Mouse (Mus musculus) ES-CJ7 (cell line): ENCODE data around the gene Smarcad1.
A peak's percentile ranks its signal among the peaks of the same experiment; 100 is the strongest.

Source experiments
- DNase-seq: peaks from one replicate; pipeline ENCODE4 v3.0.0; 2011; ENCODE audit warnings: low read depth, low spot score

The Smarcad1 gene

GRCm38 (mm10) chr6:65079139-65079538, 36.8 kb downstream of the Smarcad1 start:
- peak; percentile 72 for DNase-seq

- no peak for DNase-seq
Observed at GRCm38 (mm10) chr6:65114902-65115301, 72.5 kb downstream of the Smarcad1 start.

DNA sequence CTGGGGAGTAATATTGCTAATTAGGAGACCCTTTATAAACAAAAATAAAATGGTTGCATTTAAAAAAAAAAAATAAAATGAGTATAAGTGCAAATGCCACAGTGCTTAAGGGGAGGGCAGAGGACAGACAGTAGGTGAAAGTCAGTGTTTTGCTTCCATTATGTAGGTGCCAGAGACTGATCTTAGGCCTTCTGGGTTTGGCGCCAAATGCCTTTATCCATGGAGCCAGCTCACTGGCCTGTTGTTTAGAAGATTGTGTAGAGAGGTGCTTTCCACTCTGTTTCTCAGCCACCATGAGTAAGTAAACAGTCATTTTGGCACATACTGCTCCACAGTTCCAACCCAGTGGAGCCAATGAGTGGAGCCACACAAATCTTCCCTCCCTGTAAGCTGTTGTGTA, 75.2 kb downstream of the Smarcad1 start:
- DNase-seq: no peak

- DNase-seq: peak; percentile 56
Observed at GRCm38 (mm10) chr6:65126074-65126726, 83.8 kb downstream of the Smarcad1 start.

DNA sequence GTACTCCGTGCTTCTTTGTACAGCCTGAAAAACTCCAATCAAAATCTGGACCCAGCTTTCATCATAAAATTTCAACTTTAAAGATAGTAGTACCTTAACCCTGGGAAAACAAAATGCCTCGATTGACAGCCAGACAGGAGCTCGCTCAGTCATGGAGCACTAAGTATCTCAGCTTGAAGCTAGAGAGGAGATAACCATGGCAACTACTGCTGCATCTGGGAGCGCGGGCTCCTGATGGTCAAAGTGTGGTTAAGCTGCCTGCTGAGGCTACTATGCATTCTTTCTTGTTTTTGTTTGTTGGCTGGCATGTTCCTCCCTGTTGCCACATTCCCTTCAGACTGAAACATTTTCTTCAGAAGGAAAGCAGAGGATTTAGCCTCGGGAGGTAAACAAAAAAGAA, 90.0 kb downstream of the Smarcad1 start:
- no peak for DNase-seq

DNA sequence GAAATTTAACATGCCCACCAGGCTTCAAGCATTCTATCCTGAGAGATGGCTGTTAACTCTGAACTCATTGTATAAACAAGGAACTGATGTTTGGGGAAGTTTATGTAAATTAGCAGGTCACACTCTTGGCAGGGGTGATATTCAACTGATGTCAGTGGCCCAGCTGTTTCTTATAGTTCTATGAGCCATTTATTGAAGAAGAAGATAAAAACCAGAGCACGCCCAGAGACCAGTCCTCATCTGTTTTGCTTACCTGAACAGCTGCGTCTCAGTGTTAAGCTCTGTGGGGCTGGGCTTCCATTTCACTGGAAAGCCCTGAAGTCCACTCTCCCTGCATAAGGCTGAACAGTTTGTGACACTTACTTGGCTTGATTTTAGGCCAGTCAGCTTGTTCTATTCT, 95.4 kb downstream of the Smarcad1 start:
- no peak for DNase-seq

GRCm38 (mm10) chr6:65138243-65138642, 95.9 kb downstream of the Smarcad1 start:
- no peak for DNase-seq

DNA sequence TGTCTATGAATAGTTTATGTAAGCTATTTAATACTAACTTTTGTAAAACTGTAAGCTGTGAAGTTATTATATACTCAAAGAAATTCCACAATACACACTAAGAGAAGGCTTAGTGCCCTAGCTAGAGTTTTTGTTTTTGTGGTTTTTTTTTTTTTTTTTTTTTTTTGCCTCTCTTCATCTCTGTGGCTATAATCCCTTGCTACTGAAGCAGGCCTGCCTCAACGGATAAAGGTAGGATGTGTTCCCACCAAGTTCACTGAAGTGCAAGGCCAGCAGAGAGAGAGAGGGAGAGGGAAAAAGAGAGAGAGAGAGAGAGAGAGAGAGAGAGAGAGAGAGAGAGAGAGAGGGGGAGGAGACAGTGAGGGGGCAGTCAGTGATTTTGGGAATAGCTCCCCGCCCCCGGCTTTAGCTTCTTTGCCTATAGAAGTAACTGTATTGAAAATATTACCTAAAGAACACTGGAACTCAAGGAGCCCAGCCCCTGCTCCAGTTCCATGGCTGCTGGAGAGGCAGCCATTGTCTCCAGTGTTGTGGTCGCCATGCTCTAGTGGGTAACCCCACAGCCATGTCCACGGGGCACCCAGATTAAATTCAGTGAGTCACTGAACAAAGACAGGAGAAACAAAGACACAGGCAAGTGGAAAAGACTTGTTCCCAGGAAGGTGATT, 97.8 kb downstream of the Smarcad1 start:
- DNase-seq: no peak

GRCm38 (mm10) chr6:65140750-65141243, 98.4 kb downstream of the Smarcad1 start:
- no peak for DNase-seq

DNA sequence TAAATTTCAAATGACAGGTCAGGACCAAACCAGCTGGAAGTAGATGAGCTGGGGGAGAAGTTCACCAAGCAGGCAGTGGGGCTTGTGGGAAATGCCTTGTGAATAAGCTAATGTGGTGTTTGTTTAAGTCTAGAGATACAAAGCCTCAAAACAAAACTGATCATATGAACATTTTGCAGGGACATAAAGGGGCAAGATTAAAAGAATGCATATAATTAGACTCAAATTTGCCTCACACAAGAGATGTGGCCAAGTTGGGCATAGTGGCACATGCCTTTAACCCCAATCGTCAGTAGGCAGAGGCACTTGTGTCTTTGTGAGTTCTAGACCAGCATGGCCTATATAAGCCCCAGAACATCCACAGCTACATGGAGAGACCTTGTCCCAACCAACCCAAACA, 99.9 kb downstream of the Smarcad1 start:
- DNase-seq: no peak

DNA sequence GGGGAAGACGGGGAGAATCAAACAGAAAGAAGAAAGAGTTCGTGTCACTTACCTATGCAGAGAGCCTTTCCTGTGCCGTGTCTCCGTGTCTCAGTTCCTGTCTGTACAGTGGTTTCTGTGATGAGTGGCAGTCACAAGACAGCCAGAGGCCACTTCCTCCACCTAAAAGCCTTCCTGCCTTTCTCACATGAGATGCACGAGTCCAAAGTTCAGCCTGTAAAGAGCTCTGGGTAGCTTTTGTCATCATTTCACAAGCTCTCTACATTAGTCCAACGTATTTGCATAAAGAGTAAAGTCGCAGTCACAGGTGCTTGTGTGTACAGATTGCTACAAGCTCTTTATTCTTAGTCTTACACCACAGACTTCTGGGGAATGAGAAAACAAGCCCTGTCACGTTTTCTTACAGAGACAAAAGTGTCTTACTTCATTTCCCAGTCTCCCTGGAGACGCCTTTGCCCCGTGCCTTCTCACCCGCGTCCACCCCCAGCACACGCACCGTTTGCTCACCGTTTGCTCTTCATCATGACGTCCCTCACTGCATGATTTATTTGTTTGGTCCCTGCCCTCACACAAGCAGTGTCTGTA, 102.3 kb downstream of the Smarcad1 start, which contains the start of gene Hpgds:
Hpgds (minus strand) TSS at position 288 of the 585 bp plus-strand sequence.
- no peak for DNase-seq

DNA sequence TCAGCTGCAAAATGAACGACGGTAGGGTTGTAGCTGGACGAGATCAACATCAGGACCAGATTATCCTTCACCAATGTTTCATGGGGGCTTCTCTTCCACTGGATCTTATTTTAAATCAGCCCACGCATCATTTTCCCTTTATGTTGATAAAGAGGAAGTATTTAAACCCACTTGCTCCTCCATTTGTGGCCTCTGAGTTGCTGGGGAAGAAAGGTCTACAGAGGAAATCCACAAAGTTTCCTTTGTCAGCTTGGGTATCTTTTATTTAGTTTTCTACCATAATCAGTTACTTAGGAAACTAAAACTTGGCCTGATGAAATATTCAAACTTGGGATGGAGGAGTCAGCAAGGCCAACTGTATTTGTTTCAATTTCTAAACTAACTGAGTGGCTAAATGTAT, 104.0 kb downstream of the Smarcad1 start:
- DNase-seq: no peak

DNA sequence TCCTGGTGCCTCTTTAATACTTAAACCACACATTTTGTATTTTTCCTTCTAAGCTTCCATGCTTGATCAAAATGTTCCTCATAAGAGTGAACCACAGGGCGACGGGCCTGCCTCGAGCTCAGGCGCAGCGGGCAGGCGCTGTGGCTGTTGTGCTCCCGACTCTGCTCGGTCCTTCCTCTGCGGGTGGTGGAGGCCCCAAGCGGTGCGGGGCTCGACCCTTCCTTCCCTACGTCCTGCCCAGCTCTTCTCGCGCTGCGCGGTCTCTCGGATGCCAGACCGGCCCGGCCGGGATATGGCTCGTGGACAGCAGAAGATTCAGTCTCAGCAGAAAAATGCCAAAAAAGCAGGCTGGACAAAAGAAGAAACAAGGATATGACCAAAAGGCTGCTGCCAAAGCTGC, 108.3 kb downstream of the Smarcad1 start:
- peak; percentile 21 for DNase-seq

- no peak for DNase-seq
Observed at GRCm38 (mm10) chr6:65153570-65153969, 111.2 kb downstream of the Smarcad1 start.

DNA sequence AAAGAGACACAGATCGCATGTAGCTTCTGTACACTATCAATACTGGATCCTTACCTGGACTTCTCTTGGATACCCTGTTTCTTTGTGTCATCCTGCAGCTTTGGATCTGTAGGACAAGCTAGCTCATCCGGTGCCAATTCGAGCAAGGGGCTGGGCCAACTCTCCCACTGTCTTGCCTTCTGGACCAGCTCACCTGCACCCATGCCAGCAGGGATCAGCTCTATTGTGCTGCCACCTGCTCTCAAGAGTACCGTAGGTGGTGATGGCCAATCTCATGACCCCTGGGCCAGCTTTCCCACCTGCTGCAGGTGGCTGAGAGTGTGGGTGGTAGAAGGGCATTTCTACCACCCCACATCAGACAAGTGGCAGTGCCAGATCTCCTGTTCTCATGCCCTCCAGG, 114.7 kb downstream of the Smarcad1 start:
- DNase-seq: no peak

- no peak for DNase-seq
Observed at GRCm38 (mm10) chr6:65159381-65159942, 117.1 kb downstream of the Smarcad1 start.

DNA sequence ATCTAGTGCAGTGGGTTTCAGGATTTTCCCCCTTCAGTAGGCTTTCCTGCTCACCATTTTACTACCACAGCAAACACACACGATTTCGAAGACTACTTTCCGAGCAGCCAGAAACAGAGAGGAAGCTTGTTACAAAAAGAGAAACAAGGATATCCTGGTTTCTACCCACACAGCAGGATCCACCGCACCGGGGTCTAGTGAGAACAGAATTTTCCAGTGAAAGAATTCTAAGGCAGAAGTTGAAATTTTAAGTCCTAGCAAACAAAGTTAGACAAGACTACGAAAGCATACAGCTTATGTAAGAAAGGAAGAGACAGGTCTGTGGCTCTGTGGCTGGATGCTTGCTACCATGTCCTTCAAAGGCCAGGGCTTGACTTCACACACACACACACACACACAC, 121.8 kb downstream of the Smarcad1 start:
- DNase-seq: no peak

GRCm38 (mm10) chr6:65164977-65165376, 122.6 kb downstream of the Smarcad1 start:
- DNase-seq: peak; percentile 8
